Mouse (Mus musculus): ENCODE measurements at regions not wholly inside any gene's neighbourhood (a gene's known extent, or its start where the extent isn't known, plus 50 kb on each side); places are given as distances from the start of the nearest gene placed in this dataset.

- DNase-seq, result no peak
- intact Hi-C loops (cut with DNase I), result no loop called here
Observed at GRCm38 (mm10) chr12:54286911-54287819, 83.5 kb upstream of the Egln3 start.

GRCm38 (mm10) chr12:54283646-54284045 lies 80.0 kb upstream of the Egln3 start:
- intact Hi-C loops (cut with DNase I), result no loop called here
- no peak for DNase-seq

DNA sequence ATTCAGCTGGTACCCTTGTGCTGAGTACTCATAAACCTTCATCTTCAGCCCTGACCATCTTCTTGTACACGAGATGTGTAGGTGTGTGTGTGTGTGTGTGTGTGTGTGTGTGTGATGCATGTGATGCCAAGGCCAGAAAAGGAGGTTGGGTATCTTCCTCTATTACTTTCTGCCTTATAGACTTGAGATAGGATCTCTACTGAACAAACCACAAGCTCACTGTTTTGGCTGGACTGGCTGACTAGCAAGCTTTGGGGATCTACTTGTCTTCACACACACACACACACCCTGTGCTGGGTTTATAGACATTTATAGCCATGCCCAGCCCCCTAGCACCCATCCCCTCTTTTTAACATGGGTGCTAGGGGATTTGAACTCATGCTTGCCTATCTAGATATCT lies 79.4 kb upstream of the Egln3 start:
- intact Hi-C loops (cut with DNase I), result no loop called here

GRCm38 (mm10) chr12:54282281-54282921 lies 78.7 kb upstream of the Egln3 start:
- DNase-seq, result no peak
- intact Hi-C loops (cut with DNase I), result no loop called here

More for the DNA sequence above, 79.4 kb upstream of the Egln3 start:
- DNase-seq, result no peak

- DNase-seq, result no peak
- intact Hi-C loops (cut with DNase I), result no loop called here
Observed at GRCm38 (mm10) chr12:54280457-54280856, 76.8 kb upstream of the Egln3 start.

DNA sequence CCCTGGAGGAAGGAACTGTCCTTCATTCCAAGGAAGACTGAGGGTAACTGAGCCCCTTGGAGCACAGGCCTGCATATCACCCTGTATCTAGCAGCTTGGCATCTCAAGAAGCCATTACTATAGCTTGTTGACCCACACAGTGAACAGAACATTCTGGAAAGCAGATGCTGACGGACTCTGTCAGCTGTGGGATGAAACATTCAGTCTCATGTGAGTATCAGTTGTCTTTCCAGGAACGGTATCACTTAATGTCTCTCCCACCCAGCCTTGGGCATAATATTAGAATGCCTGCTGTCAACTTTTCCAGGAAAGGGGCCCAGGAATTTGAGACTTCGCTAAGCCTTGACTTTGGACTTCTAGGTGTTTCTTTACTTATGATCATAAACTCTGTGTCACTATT lies 76.3 kb upstream of the Egln3 start:
- DNase-seq, result no peak
- intact Hi-C loops (cut with DNase I), result no loop called here

DNA sequence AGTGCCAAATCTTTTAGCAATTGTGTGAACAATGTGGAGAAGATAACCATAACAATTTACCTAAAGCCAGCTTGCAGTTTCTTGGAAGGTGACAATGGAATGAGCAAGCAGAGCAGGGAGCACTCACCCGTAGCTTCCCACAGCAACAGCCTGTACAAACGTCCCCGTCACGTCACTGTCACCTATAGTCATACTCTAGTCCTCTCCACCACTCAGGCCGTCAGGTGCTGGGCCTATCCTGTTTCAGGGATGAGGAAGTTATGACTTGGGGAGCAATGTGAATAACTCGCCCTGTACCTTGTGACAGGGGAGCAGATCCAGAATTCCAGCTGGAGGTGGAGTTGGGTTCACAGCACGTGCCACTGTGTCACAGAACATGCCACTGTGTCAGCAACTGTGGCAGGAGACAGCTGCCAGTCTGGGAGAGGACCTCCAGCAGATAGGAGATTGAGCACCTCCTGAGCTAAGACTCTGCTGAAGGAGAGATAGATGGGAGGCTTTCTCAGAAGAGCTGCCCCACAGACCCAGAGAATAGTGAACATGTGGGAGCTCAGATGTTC lies 73.4 kb upstream of the Egln3 start:
- no peak for DNase-seq
- intact Hi-C loops (cut with DNase I), result no loop called here

- DNase-seq, result no peak
Observed at GRCm38 (mm10) chr12:54273506-54273905, 69.8 kb upstream of the Egln3 start.

DNA sequence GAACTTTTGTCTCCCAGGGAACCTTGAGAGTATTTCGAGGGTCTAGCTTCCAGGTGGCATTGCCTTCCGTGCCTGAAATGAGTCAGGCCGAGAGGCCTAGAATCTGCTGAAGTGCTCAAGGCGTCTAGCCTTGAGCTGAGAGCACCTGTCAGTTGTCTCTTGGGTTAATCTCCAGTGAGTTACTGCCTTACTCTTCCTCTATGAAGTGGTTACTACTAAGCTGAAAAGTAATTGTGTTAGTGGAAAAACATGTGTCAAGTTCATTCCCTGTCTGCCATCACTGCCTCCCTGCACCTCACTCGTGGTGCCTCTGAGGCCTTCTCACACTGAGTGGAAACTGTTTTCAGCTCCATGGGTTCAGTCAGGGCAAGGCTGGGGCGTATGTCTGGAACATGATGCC lies 69.0 kb upstream of the Egln3 start:
- intact Hi-C loops (cut with DNase I), result no loop called here
- no peak for DNase-seq

More at GRCm38 (mm10) chr12:54273506-54273905, 69.8 kb upstream of the Egln3 start:
- intact Hi-C loops (cut with DNase I), result no loop called here

DNA sequence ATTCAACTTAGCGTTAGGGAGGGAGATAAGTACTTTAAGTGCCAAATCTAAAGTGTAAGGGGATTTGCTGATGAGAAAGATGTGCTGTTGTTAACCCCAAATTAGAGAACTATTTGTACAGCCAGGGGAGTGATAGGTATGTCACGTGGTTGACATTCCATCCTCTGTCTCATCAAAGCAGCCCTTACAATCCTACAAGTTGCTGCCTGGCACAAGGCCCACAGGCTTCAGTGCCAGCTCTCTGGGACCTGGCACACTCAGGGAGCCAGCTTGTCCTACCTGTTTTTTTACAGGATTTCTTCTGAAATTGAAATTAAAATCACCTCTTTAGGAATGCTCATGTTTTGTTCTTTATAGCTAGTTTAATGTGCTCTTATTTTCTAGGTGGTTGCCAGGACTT lies 68.6 kb upstream of the Egln3 start:
- DNase-seq, result no peak
- intact Hi-C loops (cut with DNase I), result no loop called here

DNA sequence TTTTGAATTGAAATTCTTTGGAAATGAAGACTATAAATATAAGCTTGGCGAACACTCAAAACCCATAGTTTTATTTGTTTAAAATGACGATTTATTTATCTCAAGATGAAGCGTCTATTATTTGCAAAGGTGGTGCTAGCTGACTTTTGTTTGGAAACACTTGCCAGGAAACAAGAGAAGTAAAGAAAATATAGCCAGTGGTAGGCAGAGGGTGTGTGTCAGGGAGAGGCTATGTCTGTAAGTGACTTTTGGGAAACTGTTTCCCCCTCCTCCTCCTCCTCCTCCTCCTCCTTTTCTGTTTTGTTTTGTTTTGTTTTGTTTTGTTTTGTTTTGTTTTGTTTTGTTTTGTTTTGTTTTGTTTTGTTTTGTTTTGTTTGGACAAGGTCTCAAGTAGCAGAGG lies 62.2 kb upstream of the Egln3 start:
- intact Hi-C loops (cut with DNase I), result no loop called here

GRCm38 (mm10) chr12:54264893-54265835 lies 61.5 kb upstream of the Egln3 start:
- intact Hi-C loops (cut with DNase I), result no loop called here
- no peak for DNase-seq

More for the DNA sequence above, 62.2 kb upstream of the Egln3 start:
- DNase-seq, result no peak

GRCm38 (mm10) chr12:54264418-54264733 lies 60.7 kb upstream of the Egln3 start:
- intact Hi-C loops (cut with DNase I), result no loop called here
- no peak for DNase-seq

DNA sequence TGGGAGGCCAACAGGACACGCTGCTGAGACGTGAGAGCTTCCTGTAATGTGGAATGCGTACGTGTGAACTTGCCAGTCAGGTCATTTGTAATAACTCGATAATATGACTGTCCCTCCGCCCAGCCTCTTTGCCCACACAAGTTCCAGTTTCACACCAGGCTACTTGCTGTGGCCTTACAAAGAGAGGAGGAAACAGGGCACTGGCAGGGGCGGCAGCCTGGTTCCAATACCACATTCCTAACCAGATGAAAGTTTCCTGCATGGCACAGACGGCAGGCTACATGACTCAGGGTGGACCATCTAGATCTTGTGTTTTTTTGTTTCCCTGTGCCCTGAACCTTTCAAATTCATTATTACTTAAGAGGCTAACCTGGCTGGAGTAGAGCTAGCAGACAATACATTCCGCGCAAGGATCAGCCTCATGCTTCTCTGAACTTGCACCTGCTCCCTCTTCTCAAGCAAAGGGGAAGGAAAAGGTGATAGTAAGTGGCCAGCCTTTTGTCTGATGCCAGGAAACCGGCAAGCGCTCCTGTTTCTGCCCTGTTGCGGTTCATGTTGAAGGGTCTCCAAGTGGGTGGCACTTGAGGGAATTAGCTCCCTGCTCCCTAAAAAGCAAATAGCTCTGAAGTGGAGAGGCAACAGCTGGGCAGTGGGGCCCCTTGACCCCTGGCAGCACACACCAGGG lies 60.2 kb upstream of the Egln3 start:
- no peak for DNase-seq
- intact Hi-C loops (cut with DNase I), result no loop called here

DNA sequence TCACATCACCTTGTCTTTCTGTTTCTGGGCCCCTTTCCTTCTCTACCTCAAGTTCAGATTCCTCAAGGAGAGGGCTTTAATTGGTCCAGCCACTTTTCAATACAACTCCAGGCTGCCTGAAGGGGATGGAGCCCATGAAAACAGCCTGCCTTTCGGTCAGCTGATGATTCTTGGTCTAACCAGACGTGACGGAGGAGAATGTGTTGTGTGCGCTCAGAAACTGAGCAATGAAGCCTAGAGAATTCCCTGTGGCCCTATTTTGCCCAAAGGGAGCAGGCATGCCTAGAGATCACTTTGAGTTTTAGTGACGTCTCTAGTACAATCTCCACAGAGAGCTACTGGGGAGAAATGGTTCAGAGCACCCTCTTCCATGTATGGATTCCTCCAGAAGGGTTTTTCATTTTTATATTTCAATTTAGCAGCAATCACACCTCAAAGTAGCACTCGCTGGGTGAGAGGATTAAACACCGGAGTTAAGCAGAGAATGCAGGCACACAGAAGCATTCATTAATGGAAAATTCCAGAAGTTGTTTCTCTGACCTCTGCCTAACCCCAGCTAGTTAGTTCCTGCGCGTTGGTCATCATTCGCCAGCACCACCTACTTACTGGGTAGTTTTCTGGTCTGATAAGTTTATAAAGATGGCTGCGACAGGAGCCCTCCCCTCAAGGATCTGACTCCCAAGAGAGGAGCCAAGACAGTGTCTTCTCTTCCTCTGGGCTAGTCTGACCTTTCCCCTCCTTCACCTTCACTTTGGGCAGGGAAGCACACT lies 58.8 kb upstream of the Egln3 start:
- no peak for DNase-seq
- intact Hi-C loops (cut with DNase I), result no loop called here

DNA sequence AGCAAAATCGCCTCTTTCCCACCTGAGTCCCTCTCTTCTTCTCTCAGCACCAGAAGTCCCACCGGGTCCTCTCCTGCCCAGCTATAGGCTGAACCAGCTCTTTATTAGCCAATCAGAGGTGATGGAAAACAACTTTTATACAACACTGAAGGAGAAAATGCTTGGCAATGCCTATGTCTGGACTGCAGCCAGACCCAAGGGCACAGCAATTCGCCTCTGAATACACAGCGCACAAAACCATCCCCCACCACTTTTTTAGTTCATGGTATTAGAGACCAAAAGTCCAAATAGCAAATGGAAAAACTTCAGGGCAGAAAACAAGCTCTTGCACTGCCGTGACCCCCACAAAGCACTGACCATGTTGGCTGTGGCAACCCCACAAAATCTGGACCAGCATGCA lies 57.8 kb upstream of the Egln3 start:
- intact Hi-C loops (cut with DNase I), result no loop called here
- no peak for DNase-seq

GRCm38 (mm10) chr12:54260502-54260901 lies 56.8 kb upstream of the Egln3 start:
- no peak for DNase-seq

DNA sequence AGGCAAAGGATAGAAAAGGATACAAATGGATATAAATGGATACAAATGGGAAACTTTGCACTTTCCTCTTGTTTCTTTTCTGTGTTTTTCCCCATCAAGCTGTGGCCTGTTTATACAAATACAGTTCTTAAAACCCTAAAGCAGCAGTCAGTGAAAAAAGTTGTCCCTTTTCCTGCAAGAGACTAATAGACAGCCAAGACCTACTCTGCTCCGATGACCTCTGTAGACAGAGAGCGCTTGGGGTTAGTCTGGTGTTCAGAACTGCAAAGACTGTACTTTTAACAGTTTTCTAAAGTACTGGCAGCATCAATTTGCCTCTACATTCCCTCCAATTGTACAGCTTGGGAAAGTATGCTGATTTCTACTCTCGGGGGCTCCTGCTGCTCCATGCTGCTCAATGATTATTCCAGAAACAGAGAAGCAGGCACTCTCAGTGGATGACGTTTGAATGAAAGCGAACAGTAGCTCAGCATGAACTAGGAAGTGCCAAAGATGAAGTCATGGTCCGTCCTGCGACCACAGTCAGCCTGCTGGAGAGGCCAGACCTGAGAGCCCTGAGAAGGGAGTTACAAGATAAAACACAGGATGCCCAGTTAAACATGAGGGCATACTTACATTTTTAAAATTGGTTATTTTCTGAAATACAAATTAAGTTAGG lies 54.2 kb upstream of the Egln3 start:
- intact Hi-C loops (cut with DNase I), result no loop called here

More at GRCm38 (mm10) chr12:54260502-54260901, 56.8 kb upstream of the Egln3 start:
- intact Hi-C loops (cut with DNase I), result no loop called here

More for the DNA sequence above, 54.2 kb upstream of the Egln3 start:
- no peak for DNase-seq
